Mouse (Mus musculus) cerebellum, adult 2 months (tissue): ENCODE results near the gene Gm48552.

Experiments
- CTCF ChIP-seq: fragments of 200-500 bp; IDR thresholded peaks from 2 replicates; pipeline ENCODE4 v1.5.1; 2011; ENCODE audit warnings: low read depth, mild to moderate bottlenecking, control low read depth, low read length, moderate library complexity, borderline replicate concordance; ENCODE audit not compliant: insufficient read depth
- POLR2A ChIP-seq: fragments of 200-500 bp; IDR thresholded peaks from 2 replicates; pipeline ENCODE4 v1.6.1; 2011; ENCODE audit warnings: low read length, control low read depth, borderline replicate concordance; ENCODE audit not compliant: insufficient read depth

- no peak for TF ChIP-seq POLR2A
- no peak for TF ChIP-seq CTCF
These were observed 10.5 kb downstream of the Gm48552 start for GRCm38 (mm10) chr10:81399296-81399695.
